Mouse (Mus musculus) bone marrow macrophage, adult 2 months (primary cell): ENCODE data around the gene Slc38a3. TPM values are rescaled to one million over a fixed set of nuclear protein-coding genes. Genes with fewer than 3 reads are reported as not detected.
A peak's percentile ranks its signal among the peaks of the same experiment; 100 is the strongest.

Experiments
- H3K27ac ChIP-seq: 2 replicates; pipeline ENCODE4 v1.5.1; 2012; ENCODE audit warnings: low read depth, low read length; ENCODE audit not compliant: insufficient read depth
- H3K4me1 ChIP-seq: 2 replicates; pipeline ENCODE4 v1.6.1; 2012; ENCODE audit warnings: low read length; ENCODE audit not compliant: control insufficient read depth, insufficient read depth
- H3K4me3 ChIP-seq: 2 replicates; pipeline ENCODE4 v1.5.1; 2012; ENCODE audit warnings: mild to moderate bottlenecking, low read length, moderate library complexity; ENCODE audit not compliant: insufficient read depth
- CTCF ChIP-seq: IDR thresholded peaks from 2 replicates; pipeline ENCODE4 v1.5.1; 2012; ENCODE audit warnings: low read depth, mild to moderate bottlenecking, low read length, moderate library complexity
- POLR2A ChIP-seq: IDR thresholded peaks from 2 replicates; pipeline ENCODE4 v1.6.1; 2012; ENCODE audit warnings: mild to moderate bottlenecking, low read depth, low read length, borderline replicate concordance
- polyA plus RNA-seq: library from polyadenylated mRNA; stranded (reverse); fragments of >200 nt; gene quantifications from 2 replicates; pipeline ENCODE4 v1.2.4, GENCODE M21; 2012; ENCODE audit not compliant: missing spikeins, insufficient read depth, insufficient read length

Gene Slc38a3
- polyA plus RNA-seq, 1 experiment = not detected

- H3K4me3 ChIP-seq = no peak overlapping the region
- H3K27ac ChIP-seq = no peak overlapping the region
- no peak for TF ChIP-seq CTCF
- TF ChIP-seq POLR2A = no peak
- H3K4me1 ChIP-seq = no peaks in the 10 kb centered on the region
These were observed 37.5 kb upstream of the Slc38a3 start for GRCm38 (mm10) chr9:107706781-107707211.

GRCm38 (mm10) chr9:107703337-107704122 lies 34.2 kb upstream of the Slc38a3 start:
- H3K27ac ChIP-seq = no peak overlapping the region
- H3K4me3 ChIP-seq = no peak overlapping the region
- no peaks in the 10 kb centered on the region for H3K4me1 ChIP-seq
- TF ChIP-seq POLR2A (no peak), CTCF (no peak)

DNA sequence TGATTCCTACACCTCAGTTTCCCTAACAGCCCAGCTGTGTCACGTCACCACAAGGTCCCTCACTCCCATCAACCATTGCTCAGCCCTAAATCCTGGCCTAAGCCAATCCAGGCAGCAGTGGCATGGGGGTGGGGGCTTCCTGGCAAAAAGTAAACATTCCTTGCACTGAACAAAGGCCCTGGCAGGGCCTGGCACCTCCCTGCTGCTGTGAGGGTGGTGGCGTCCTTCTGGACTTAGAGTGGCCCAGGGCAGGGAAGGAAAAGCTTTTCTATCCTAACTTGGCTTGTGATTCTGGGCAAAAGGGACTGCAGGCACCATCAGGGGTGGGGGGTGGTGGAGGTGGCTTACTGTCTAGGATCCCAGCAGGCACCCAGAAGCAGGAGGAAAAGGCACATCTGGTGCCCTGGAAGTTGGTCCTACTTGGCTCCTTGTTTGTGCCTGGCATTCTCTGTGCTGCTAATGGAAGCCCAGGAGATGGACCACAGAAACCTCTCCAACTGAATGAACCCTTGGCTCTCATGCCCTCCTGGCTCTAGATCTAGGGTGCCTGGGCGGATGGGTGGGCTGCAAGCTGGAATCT lies 33.4 kb upstream of the Slc38a3 start:
- TF ChIP-seq CTCF (no peak), POLR2A (no peak)
- no peak overlapping the region for H3K4me3 ChIP-seq
- H3K4me1 ChIP-seq = no peaks in the 10 kb centered on the region
- H3K27ac ChIP-seq = no peak overlapping the region

DNA sequence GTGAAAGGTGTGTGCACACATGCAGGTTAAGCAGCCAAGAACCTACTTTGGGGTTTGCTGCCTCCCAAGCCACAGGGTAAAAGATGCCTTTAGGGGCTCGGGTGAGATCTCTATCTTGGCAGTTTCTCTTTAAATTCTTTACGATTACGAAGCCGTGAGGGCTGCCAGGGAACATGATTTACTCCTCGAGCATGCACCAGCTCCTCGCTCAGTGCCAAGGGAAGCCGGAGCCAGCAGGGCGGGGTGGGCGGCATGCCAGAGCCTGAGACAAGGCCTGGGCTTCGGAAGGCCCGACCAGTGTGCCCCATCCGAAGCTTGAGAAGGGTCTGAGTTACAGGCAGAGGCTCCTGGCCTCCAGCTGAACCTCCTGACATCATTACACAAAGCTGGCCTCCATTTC lies 32.3 kb upstream of the Slc38a3 start:
- H3K4me1 ChIP-seq = no peaks in the 10 kb centered on the region
- TF ChIP-seq POLR2A (no peak), CTCF (no peak)
- no peak overlapping the region for H3K4me3 ChIP-seq
- no peak overlapping the region for H3K27ac ChIP-seq

DNA sequence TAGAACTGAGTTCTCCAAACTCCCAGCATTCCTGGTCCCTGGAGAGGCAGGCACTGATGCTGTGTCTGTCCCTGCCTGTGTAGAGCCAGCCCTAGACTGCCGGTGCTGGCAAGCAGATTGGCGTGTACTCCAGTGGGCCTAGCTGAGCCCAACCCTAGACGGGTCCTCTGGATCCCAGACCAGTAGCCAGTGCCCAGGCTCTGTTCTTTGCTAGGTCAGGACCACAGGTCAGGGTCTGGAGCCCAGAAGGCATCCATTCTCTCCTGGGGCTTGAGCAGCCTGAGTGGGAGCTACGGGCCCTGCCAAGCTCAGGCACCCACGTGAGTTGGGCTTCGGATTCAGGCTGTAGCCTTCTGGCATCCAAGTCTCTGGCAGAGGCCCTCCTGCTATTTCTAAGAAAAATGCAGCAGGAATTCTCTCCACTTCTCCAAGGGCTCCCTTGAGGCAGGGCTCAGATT lies 30.8 kb upstream of the Slc38a3 start:
- TF ChIP-seq POLR2A (no peak), CTCF (no peak)
- Histone ChIP-seq H3K4me3 (no peak overlapping the region), H3K27ac (no peak overlapping the region), H3K4me1 (0 out of 2 replicates have a peak, but pooled peaks cover 2% of the 10 kb centered on the region)

GRCm38 (mm10) chr9:107699376-107699980 lies 30.1 kb upstream of the Slc38a3 start:
- no peak for TF ChIP-seq CTCF
- no peak for TF ChIP-seq POLR2A
- Histone ChIP-seq H3K4me1 (0 out of 2 replicates have a peak, but pooled peaks cover 2% of the 10 kb centered on the region), H3K27ac (no peak overlapping the region), H3K4me3 (no peak overlapping the region)

GRCm38 (mm10) chr9:107698611-107699190 lies 29.4 kb upstream of the Slc38a3 start:
- 0 out of 2 replicates have a peak, but pooled peaks cover 2% of the 10 kb centered on the region for H3K4me1 ChIP-seq
- TF ChIP-seq CTCF (peak; percentile 13; the same call in 1 of the 2 replicates), POLR2A (no peak)
- no peak overlapping the region for H3K27ac ChIP-seq
- H3K4me3 ChIP-seq = no peak overlapping the region

- TF ChIP-seq POLR2A (no peak), CTCF (no peak)
- Histone ChIP-seq H3K4me3 (no peak overlapping the region), H3K4me1 (0 out of 2 replicates have a peak, but pooled peaks cover 2% of the 10 kb centered on the region), H3K27ac (no peak overlapping the region)
These were observed 28.6 kb upstream of the Slc38a3 start for GRCm38 (mm10) chr9:107697811-107698521.

DNA sequence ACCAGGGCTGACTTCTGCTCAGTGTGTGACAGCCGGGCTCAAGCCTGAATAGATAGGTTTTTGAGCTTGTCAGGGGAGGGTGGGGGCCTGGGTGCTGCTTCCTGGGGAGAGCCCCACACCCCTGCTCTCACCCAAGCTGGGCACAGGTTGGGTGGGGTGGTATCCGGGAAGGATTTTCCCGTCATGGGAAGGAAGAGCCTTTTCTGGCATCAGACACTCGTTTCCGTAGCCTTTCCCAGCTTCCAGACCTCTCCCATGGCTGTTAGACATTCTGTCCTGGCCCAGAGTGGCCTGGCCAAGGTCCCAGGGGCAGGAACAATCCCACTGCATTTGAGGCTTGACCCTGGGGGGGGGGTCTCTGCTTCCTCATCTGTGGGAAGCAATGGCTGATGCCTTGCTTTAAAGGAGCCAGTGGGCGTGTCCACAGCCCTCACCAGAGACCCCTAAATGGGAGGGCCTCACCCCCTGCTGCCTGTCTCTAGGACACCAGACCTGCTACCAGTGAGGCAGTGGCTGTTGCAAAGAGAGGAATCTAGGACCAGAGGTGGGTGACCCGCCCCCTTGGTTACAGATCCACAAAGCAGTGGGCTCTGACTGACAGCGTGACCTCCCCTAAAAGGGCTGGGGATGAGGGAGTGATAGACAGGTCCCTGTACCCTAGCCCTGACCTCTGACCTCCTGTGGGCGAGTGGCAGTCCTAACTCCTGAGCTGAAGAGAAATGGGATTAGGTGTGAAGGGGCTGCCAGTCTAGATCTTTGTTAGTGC lies 27.7 kb upstream of the Slc38a3 start:
- Histone ChIP-seq H3K27ac (no peak overlapping the region), H3K4me3 (no peak overlapping the region), H3K4me1 (0 out of 2 replicates have a peak, but pooled peaks cover 2% of the 10 kb centered on the region)
- TF ChIP-seq POLR2A (no peak), CTCF (no peak)
